Mouse (Mus musculus): Measurements from ENCODE around the gene Prkg1. TPM values are rescaled to one million over a fixed set of nuclear protein-coding genes. Genes with fewer than 3 reads are reported as not detected.

The Prkg1 gene
- total and polyA plus RNA-seq, 2 experiments from 2014 or later = 5.1 to 9.9 TPM

GRCm38 (mm10) chr19:31714418-31714817, 50.4 kb downstream of the Prkg1 start:
- no peak for ATAC-seq (ENCODE audit: low FRiP score)
- H3K4me1 ChIP-seq (ENCODE audit: insufficient read depth, low read length) = no peaks in the 10 kb centered on the region
- no peak overlapping the region for H3K4me2 ChIP-seq (ENCODE audit: low read depth, low read length, poor library complexity, severe bottlenecking)
- WGBS = 89% methylated on average over 4 of the region's 4 CpGs
- TF ChIP-seq CTCF (IDR thresholded peaks at IDR 0.05) = no peak
- H3K9ac ChIP-seq (replicated peaks; ENCODE audit: low read length, poor library complexity, severe bottlenecking) = no peak overlapping the region
- H3K36me3 ChIP-seq (ENCODE audit: insufficient read depth, low read length) = no peaks in the 10 kb centered on the region
- DNase-seq (ENCODE audit: low spot score) = no peak
- no peak overlapping the region for H3K27ac ChIP-seq (ENCODE audit: low read depth, low read length)
- H3K4me3 ChIP-seq (ENCODE audit: low read depth, low read length) = no peak overlapping the region
- H3K9me3 ChIP-seq (ENCODE audit: low read length) = no peaks in the 10 kb centered on the region
- H3K27me3 ChIP-seq (ENCODE audit: insufficient read depth, low read length) = no peaks in the 10 kb centered on the region

GRCm38 (mm10) chr19:31713321-31713720, 51.5 kb downstream of the Prkg1 start:
- no peak for TF ChIP-seq CTCF (IDR thresholded peaks at IDR 0.05)
- Histone ChIP-seq H3K4me3 (ENCODE audit: low read depth, low read length) (no peak overlapping the region), H3K4me1 (ENCODE audit: insufficient read depth, low read length) (no peaks in the 10 kb centered on the region), H3K4me2 (ENCODE audit: low read depth, low read length, poor library complexity, severe bottlenecking) (no peak overlapping the region), H3K36me3 (ENCODE audit: insufficient read depth, low read length) (no peaks in the 10 kb centered on the region), H3K27ac (ENCODE audit: low read depth, low read length) (no peak overlapping the region), H3K9me3 (ENCODE audit: low read length) (no peaks in the 10 kb centered on the region), H3K27me3 (ENCODE audit: insufficient read depth, low read length) (no peaks in the 10 kb centered on the region), H3K9ac (replicated peaks; ENCODE audit: low read length, poor library complexity, severe bottlenecking) (no peak overlapping the region)
- ATAC-seq (ENCODE audit: low FRiP score) = no peak
- 66% methylated on average over 4 of the region's 4 CpGs for WGBS
- DNase-seq (ENCODE audit: low spot score) = no peak

- Histone ChIP-seq H3K4me3 (ENCODE audit: low read depth, low read length) (no peak overlapping the region), H3K27me3 (ENCODE audit: insufficient read depth, low read length) (no peaks in the 10 kb centered on the region), H3K9ac (replicated peaks; ENCODE audit: low read length, poor library complexity, severe bottlenecking) (no peak overlapping the region), H3K4me2 (ENCODE audit: low read depth, low read length, poor library complexity, severe bottlenecking) (no peak overlapping the region), H3K4me1 (ENCODE audit: insufficient read depth, low read length) (no peaks in the 10 kb centered on the region), H3K27ac (ENCODE audit: low read depth, low read length) (no peak overlapping the region), H3K9me3 (ENCODE audit: low read length) (no peaks in the 10 kb centered on the region), H3K36me3 (ENCODE audit: insufficient read depth, low read length) (no peaks in the 10 kb centered on the region)
- WGBS = 95% methylated on average over 4 of the region's 4 CpGs
- DNase-seq (ENCODE audit: low spot score) (no peak), ATAC-seq (ENCODE audit: low FRiP score) (no peak)
- no peak for TF ChIP-seq CTCF (IDR thresholded peaks at IDR 0.05)
These were observed 54.5 kb downstream of the Prkg1 start for GRCm38 (mm10) chr19:31710336-31710735.

- 0 out of 2 replicates have a peak, but pooled peaks have one; percentile 34 for TF ChIP-seq CTCF (IDR thresholded peaks at IDR 0.05)
- H3K27ac ChIP-seq (ENCODE audit: low read depth, low read length) = no peak overlapping the region
- ATAC-seq (ENCODE audit: low FRiP score) (no peak), DNase-seq (ENCODE audit: low spot score) (no peak)
- H3K27me3 ChIP-seq (ENCODE audit: insufficient read depth, low read length) = no peaks in the 10 kb centered on the region
- no peaks in the 10 kb centered on the region for H3K4me1 ChIP-seq (ENCODE audit: insufficient read depth, low read length)
- no peak overlapping the region for H3K9ac ChIP-seq (replicated peaks; ENCODE audit: low read length, poor library complexity, severe bottlenecking)
- no peak overlapping the region for H3K4me2 ChIP-seq (ENCODE audit: low read depth, low read length, poor library complexity, severe bottlenecking)
- no peaks in the 10 kb centered on the region for H3K9me3 ChIP-seq (ENCODE audit: low read length)
- H3K36me3 ChIP-seq (ENCODE audit: insufficient read depth, low read length) = no peaks in the 10 kb centered on the region
- H3K4me3 ChIP-seq (ENCODE audit: low read depth, low read length) = no peak overlapping the region
These were observed 60.8 kb downstream of the Prkg1 start for GRCm38 (mm10) chr19:31703991-31704390.

- no peak overlapping the region for H3K4me3 ChIP-seq (ENCODE audit: low read depth, low read length)
- no peak overlapping the region for H3K27ac ChIP-seq (ENCODE audit: low read depth, low read length)
- DNase-seq (ENCODE audit: low spot score) (no peak), ATAC-seq (ENCODE audit: low FRiP score) (no peak)
- no peak overlapping the region for H3K9ac ChIP-seq (replicated peaks; ENCODE audit: low read length, poor library complexity, severe bottlenecking)
- H3K4me1 ChIP-seq (ENCODE audit: insufficient read depth, low read length) = no peaks in the 10 kb centered on the region
- H3K4me2 ChIP-seq (ENCODE audit: low read depth, low read length, poor library complexity, severe bottlenecking) = no peak overlapping the region
- H3K9me3 ChIP-seq (ENCODE audit: low read length) = no peaks in the 10 kb centered on the region
- H3K27me3 ChIP-seq (ENCODE audit: insufficient read depth, low read length) = no peaks in the 10 kb centered on the region
- 69% methylated on average over 6 of the region's 6 CpGs for WGBS
- TF ChIP-seq CTCF (IDR thresholded peaks at IDR 0.05) = no peak
- H3K36me3 ChIP-seq (ENCODE audit: insufficient read depth, low read length) = no peaks in the 10 kb centered on the region
These were observed 65.9 kb downstream of the Prkg1 start for GRCm38 (mm10) chr19:31698916-31699315.

GRCm38 (mm10) chr19:31680821-31681220, 84.0 kb downstream of the Prkg1 start:
- H3K4me3 ChIP-seq (ENCODE audit: low read depth, low read length) = no peak overlapping the region
- no peak overlapping the region for H3K4me2 ChIP-seq (ENCODE audit: low read depth, low read length, poor library complexity, severe bottlenecking)
- no peak for ATAC-seq (ENCODE audit: low FRiP score)
- TF ChIP-seq CTCF (IDR thresholded peaks at IDR 0.05) = peak; percentile 86
- WGBS = 48% methylated on average over 1 of the region's 1 CpGs
- no peaks in the 10 kb centered on the region for H3K4me1 ChIP-seq (ENCODE audit: insufficient read depth, low read length)
- H3K27me3 ChIP-seq (ENCODE audit: insufficient read depth, low read length) = no peaks in the 10 kb centered on the region
- no peaks in the 10 kb centered on the region for H3K36me3 ChIP-seq (ENCODE audit: insufficient read depth, low read length)
- no peak overlapping the region for H3K9ac ChIP-seq (replicated peaks; ENCODE audit: low read length, poor library complexity, severe bottlenecking)
- H3K27ac ChIP-seq (ENCODE audit: low read depth, low read length) = no peak overlapping the region
- DNase-seq (ENCODE audit: low spot score) = peak; percentile 75
- no peaks in the 10 kb centered on the region for H3K9me3 ChIP-seq (ENCODE audit: low read length)

Measured in midbrain, postnatal 0 days (tissue).